Mouse (Mus musculus): ENCODE data around the gene Slc25a30. TPM values are rescaled to one million over a fixed set of nuclear protein-coding genes. Genes with fewer than 3 reads are reported as not detected.
"Not testable (repeated sequence)": the region's sequence is repeated elsewhere in the genome, so short reads cannot be mapped to it uniquely, and the experiment has no call there.

Slc25a30 gene
- polyA plus RNA-seq, 1 experiment from 2014 or later: 6.1 TPM

DNA sequence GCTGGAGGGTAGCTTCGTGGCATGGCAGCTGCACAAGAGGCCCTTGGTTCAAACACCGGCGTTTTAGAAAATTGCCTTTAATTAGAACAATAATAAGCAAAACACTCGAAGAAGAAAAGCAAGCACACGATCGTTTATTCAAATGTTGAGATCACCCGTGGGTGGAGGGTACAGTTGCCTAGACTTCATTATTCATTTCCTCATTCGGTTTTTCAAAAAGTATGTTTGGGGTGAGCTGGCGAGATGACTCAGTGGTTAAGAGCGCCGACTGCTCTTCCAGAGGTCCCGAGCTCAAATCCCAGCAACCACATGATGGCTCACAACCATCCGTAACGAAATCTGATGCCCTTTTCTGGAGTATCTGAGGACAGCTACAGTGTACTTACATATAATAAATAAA lies 43.0 kb upstream of the Slc25a30 start:
- not testable (repeated sequence) for H3K4me1 ChIP-seq (ENCODE audit: control insufficient read depth, insufficient read depth, low read length); DNase-seq (ENCODE audit: low spot score); H3K27ac ChIP-seq (replicated peaks; ENCODE audit: low read depth, low read length); H3K27me3 ChIP-seq (ENCODE audit: control insufficient read depth, insufficient read depth, low read length); H3K9me3 ChIP-seq (replicated peaks; ENCODE audit: control insufficient read depth, low read length); ATAC-seq (replicated peaks; ENCODE audit: insufficient number of reproducible peaks, low FRiP score, low TSS enrichment, low read depth); H3K4me3 ChIP-seq (ENCODE audit: low read depth, low read length); H3K4me2 ChIP-seq (ENCODE audit: low read depth, low read length); H3K9ac ChIP-seq (replicated peaks; ENCODE audit: low read length); H3K36me3 ChIP-seq (replicated peaks; ENCODE audit: control insufficient read depth, insufficient read depth, low read depth, low read length)
- WGBS: 61% methylated on average over 14 of the region's 14 CpGs

DNA sequence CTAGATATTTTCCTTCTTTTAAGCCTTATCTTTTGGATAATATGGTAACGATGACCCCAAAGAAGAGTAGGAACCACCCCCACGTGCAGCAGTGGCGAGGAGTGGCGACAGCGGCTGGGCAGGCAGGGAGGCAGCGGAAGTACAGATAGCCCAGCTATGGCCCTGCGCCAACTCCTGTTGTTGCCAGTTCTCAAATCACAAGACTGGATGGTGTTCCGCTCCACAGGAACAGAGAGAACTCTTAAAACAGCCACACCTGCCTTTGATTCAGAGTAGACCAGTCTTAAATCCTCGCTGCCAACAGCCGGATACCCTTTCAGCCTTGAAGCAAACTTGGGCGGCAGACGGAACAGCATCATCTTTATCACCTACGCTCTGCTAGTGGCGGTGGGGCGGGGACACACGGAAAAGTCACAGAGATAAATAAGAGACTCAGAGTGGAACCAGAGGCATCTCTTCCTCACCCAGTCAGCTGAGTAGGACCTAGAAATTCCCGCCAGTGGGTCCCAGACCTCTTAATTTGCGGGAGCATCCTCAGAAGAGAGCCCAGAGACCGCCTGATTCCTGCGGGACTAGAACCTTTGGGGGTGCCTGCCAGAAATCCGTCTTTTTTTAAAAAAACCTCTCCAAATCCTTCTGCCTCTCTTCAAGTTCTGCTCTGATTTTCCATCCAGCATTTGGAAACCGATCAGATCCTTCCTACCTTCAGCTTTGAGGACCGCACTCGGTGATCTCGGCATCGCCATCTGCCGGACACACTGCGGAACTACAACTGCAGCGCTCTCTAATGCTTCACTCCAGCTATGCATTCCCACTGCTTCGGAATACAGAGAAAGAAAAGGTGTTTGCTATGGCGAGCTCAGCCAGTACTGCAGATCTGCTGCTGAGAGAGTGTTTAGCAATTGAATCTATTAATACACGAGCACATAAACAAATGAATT lies 42.3 kb upstream of the Slc25a30 start:
- Histone ChIP-seq H3K9ac (replicated peaks; ENCODE audit: low read length) (peak overlapping the region; percentile 46; the same call in 1 of the 2 replicates), H3K4me2 (ENCODE audit: low read depth, low read length) (peak overlapping the region; percentile 43), H3K27ac (replicated peaks; ENCODE audit: low read depth, low read length) (no peak overlapping the region), H3K4me3 (ENCODE audit: low read depth, low read length) (peak overlapping the region; percentile 21), H3K27me3 (ENCODE audit: control insufficient read depth, insufficient read depth, low read length) (no peaks in the 10 kb centered on the region), H3K9me3 (replicated peaks; ENCODE audit: control insufficient read depth, low read length) (no peaks in the 10 kb centered on the region), H3K4me1 (ENCODE audit: control insufficient read depth, insufficient read depth, low read length) (peaks cover 2% of the 10 kb centered on the region; the same call in 1 of the 2 replicates), H3K36me3 (replicated peaks; ENCODE audit: control insufficient read depth, insufficient read depth, low read depth, low read length) (no peaks in the 10 kb centered on the region)
- 7% methylated on average over 32 of the region's 32 CpGs for WGBS
- DNase-seq (ENCODE audit: low spot score) (peak; percentile 90), ATAC-seq (replicated peaks; ENCODE audit: insufficient number of reproducible peaks, low FRiP score, low TSS enrichment, low read depth) (no peak)

DNA sequence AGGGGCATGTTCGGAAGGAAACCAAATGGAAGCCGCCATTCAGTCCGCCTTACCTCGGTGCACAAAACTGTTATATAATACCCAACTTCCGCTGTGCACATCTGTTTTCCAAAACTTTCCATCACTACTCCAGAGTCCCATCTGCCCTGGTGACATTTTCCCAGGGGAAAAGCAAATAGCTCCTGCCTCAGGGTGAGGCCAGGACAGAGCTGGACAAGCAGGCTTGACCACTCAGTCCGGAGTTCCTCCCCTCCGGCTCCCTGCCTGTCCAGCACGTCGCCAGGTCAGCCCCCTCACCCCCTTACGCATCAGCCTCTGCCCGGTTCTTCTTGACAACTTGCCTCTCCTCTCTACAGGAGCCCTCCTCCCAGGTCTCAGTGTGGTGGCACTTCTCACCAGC lies 41.4 kb upstream of the Slc25a30 start:
- Histone ChIP-seq H3K36me3 (replicated peaks; ENCODE audit: control insufficient read depth, insufficient read depth, low read depth, low read length) (no peaks in the 10 kb centered on the region), H3K9ac (replicated peaks; ENCODE audit: low read length) (no peak overlapping the region), H3K9me3 (replicated peaks; ENCODE audit: control insufficient read depth, low read length) (no peaks in the 10 kb centered on the region), H3K4me3 (ENCODE audit: low read depth, low read length) (no peak overlapping the region), H3K4me1 (ENCODE audit: control insufficient read depth, insufficient read depth, low read length) (peaks cover 2% of the 10 kb centered on the region; the same call in 1 of the 2 replicates), H3K27me3 (ENCODE audit: control insufficient read depth, insufficient read depth, low read length) (no peaks in the 10 kb centered on the region), H3K4me2 (ENCODE audit: low read depth, low read length) (0 out of 2 replicates have a peak overlapping the region, but pooled peaks have one; percentile 10), H3K27ac (replicated peaks; ENCODE audit: low read depth, low read length) (no peak overlapping the region)
- DNase-seq (ENCODE audit: low spot score): no peak
- WGBS: 26% methylated on average over 11 of the region's 11 CpGs
- no peak; the same call in 1 of the 2 replicates for ATAC-seq (replicated peaks; ENCODE audit: insufficient number of reproducible peaks, low FRiP score, low TSS enrichment, low read depth)

DNA sequence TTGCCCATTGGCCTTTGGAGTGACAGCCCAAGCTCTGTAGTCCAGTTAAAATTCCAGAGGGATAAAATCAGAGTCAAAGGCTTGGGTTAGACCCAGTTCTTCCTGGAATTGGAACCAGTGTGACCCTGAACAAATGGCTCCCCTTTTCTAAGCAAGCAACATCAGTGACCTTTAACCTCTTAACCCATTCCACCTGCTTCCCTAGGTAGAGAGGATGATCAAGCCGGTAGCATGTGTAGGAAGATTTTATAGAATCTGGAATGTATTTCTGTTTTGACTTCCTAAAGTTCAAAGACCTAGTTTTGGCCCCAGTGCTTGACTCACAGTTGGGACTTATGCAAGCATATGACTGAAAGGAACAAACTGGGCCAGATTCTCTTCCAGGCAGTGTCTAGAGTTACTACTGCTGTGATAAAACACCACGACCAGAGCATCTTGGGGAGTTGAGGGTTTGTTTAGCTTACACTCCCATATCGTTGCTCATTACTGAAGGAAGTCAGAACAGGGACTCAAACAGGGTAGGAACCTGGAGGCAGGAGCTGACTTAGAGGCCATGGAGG lies 40.1 kb upstream of the Slc25a30 start:
- no peak for ATAC-seq (replicated peaks; ENCODE audit: insufficient number of reproducible peaks, low FRiP score, low TSS enrichment, low read depth)
- Histone ChIP-seq H3K4me2 (ENCODE audit: low read depth, low read length) (no peak overlapping the region), H3K9me3 (replicated peaks; ENCODE audit: control insufficient read depth, low read length) (no peaks in the 10 kb centered on the region), H3K27ac (replicated peaks; ENCODE audit: low read depth, low read length) (no peak overlapping the region), H3K4me1 (ENCODE audit: control insufficient read depth, insufficient read depth, low read length) (peaks cover 2% of the 10 kb centered on the region; the same call in 1 of the 2 replicates), H3K27me3 (ENCODE audit: control insufficient read depth, insufficient read depth, low read length) (no peaks in the 10 kb centered on the region), H3K9ac (replicated peaks; ENCODE audit: low read length) (no peak overlapping the region), H3K36me3 (replicated peaks; ENCODE audit: control insufficient read depth, insufficient read depth, low read depth, low read length) (no peaks in the 10 kb centered on the region), H3K4me3 (ENCODE audit: low read depth, low read length) (no peak overlapping the region)
- no peak for DNase-seq (ENCODE audit: low spot score)
- WGBS: 45% methylated on average over 3 of the region's 3 CpGs

DNA sequence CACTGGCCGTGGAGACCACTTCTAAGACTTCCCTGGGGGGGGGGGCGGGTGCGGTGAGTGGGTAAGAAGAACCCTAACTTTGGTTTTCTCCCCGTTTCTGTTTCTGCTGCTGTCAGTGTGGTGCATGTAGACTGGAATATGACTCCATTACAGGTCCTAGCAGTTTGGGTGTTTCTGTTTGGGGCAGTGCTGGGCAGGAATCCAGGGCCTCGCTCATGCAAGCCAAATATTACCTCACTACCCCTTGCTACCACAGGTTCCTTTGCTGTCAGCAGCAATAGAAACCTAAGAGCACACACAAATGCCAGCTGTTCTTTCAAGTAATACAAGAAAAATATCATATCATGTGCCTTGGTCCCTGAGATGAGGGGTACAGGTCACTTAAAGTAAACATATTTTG lies 33.2 kb upstream of the Slc25a30 start:
- DNase-seq (ENCODE audit: low spot score) (no peak), ATAC-seq (replicated peaks; ENCODE audit: insufficient number of reproducible peaks, low FRiP score, low TSS enrichment, low read depth) (no peak)
- Histone ChIP-seq H3K9ac (replicated peaks; ENCODE audit: low read length) (no peak overlapping the region), H3K36me3 (replicated peaks; ENCODE audit: control insufficient read depth, insufficient read depth, low read depth, low read length) (no peaks in the 10 kb centered on the region), H3K4me1 (ENCODE audit: control insufficient read depth, insufficient read depth, low read length) (no peaks in the 10 kb centered on the region), H3K4me2 (ENCODE audit: low read depth, low read length) (no peak overlapping the region), H3K9me3 (replicated peaks; ENCODE audit: control insufficient read depth, low read length) (no peaks in the 10 kb centered on the region), H3K4me3 (ENCODE audit: low read depth, low read length) (no peak overlapping the region), H3K27ac (replicated peaks; ENCODE audit: low read depth, low read length) (no peak overlapping the region), H3K27me3 (ENCODE audit: control insufficient read depth, insufficient read depth, low read length) (no peaks in the 10 kb centered on the region)
- 87% methylated on average over 5 of the region's 5 CpGs for WGBS

DNA sequence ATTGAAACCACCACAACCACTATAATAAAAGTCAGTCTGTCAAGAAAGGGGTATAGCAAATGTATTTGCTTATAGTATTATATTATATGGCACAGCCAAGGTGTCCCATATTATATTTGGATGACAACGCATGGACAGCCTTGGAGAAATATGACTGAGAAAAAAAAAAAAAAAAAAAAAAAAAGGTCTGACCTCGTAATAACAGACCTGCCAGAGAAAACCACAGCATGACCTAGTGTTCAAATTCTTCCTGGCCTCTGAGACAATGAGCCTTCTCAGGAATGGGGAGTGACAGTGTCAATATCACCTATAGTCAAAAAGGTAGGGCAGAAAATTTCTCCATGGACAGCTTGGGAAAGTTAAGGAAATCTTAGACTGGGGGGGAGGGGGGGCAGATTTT lies 32.5 kb upstream of the Slc25a30 start:
- Histone ChIP-seq H3K27ac (replicated peaks; ENCODE audit: low read depth, low read length) (no peak overlapping the region), H3K4me2 (ENCODE audit: low read depth, low read length) (no peak overlapping the region), H3K4me1 (ENCODE audit: control insufficient read depth, insufficient read depth, low read length) (no peaks in the 10 kb centered on the region), H3K4me3 (ENCODE audit: low read depth, low read length) (no peak overlapping the region), H3K36me3 (replicated peaks; ENCODE audit: control insufficient read depth, insufficient read depth, low read depth, low read length) (no peaks in the 10 kb centered on the region), H3K9me3 (replicated peaks; ENCODE audit: control insufficient read depth, low read length) (no peaks in the 10 kb centered on the region), H3K9ac (replicated peaks; ENCODE audit: low read length) (no peak overlapping the region), H3K27me3 (ENCODE audit: control insufficient read depth, insufficient read depth, low read length) (no peaks in the 10 kb centered on the region)
- WGBS: 79% methylated on average over 2 of the region's 2 CpGs
- DNase-seq (ENCODE audit: low spot score): no peak
- ATAC-seq (replicated peaks; ENCODE audit: insufficient number of reproducible peaks, low FRiP score, low TSS enrichment, low read depth): no peak

DNA sequence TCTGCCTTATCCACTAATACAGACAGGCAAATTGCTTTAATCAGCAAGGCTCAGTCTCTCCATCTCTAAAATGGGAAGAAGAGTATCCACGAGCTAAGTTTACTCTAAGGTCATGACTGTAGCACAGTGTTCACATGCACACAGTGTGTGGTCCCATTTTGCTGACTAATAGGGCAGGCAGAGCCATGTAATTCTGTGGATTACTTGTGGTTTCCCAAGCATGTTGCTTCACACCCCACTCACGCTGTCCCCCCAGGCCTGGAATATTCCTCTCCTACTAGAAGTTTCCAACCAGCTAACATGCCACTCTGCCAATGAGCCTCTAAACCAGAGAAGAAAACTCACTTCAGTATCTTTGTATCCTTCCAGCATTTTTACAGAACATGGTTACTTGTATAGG lies 31.7 kb upstream of the Slc25a30 start:
- Histone ChIP-seq H3K4me2 (ENCODE audit: low read depth, low read length) (no peak overlapping the region), H3K27me3 (ENCODE audit: control insufficient read depth, insufficient read depth, low read length) (no peaks in the 10 kb centered on the region), H3K4me3 (ENCODE audit: low read depth, low read length) (no peak overlapping the region), H3K36me3 (replicated peaks; ENCODE audit: control insufficient read depth, insufficient read depth, low read depth, low read length) (no peaks in the 10 kb centered on the region), H3K9me3 (replicated peaks; ENCODE audit: control insufficient read depth, low read length) (no peaks in the 10 kb centered on the region), H3K27ac (replicated peaks; ENCODE audit: low read depth, low read length) (no peak overlapping the region), H3K9ac (replicated peaks; ENCODE audit: low read length) (no peak overlapping the region), H3K4me1 (ENCODE audit: control insufficient read depth, insufficient read depth, low read length) (no peaks in the 10 kb centered on the region)
- DNase-seq (ENCODE audit: low spot score) (no peak), ATAC-seq (replicated peaks; ENCODE audit: insufficient number of reproducible peaks, low FRiP score, low TSS enrichment, low read depth) (no peak)
- 85% methylated on average over 2 of the region's 2 CpGs for WGBS

DNA sequence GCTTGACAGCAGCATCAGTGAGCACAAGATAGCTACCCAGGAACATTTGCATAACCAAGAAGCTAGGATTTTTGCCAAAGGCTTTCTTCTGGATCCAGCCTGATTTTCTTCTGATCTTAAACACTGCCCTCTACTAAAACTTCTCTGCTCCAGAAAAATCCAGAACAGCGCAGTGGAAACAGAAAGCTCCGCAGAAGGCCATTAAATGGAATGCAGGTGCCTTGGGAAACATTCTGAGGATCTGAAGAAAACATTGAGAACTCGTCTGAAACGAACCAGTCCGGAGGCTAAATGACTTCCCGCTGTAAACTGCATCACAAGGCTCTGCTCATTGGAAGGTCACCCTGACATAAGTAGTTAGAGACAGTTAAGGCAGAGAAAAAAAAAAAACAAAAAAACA lies 23.1 kb upstream of the Slc25a30 start:
- H3K4me3 ChIP-seq (ENCODE audit: low read depth, low read length): no peak overlapping the region
- H3K4me1 ChIP-seq (ENCODE audit: control insufficient read depth, insufficient read depth, low read length): no peaks in the 10 kb centered on the region
- no peaks in the 10 kb centered on the region for H3K36me3 ChIP-seq (replicated peaks; ENCODE audit: control insufficient read depth, insufficient read depth, low read depth, low read length)
- no peak overlapping the region for H3K27ac ChIP-seq (replicated peaks; ENCODE audit: low read depth, low read length)
- 81% methylated on average over 6 of the region's 6 CpGs for WGBS
- DNase-seq (ENCODE audit: low spot score): no peak
- no peak for ATAC-seq (replicated peaks; ENCODE audit: insufficient number of reproducible peaks, low FRiP score, low TSS enrichment, low read depth)
- no peaks in the 10 kb centered on the region for H3K9me3 ChIP-seq (replicated peaks; ENCODE audit: control insufficient read depth, low read length)
- H3K9ac ChIP-seq (replicated peaks; ENCODE audit: low read length): no peak overlapping the region
- no peaks in the 10 kb centered on the region for H3K27me3 ChIP-seq (ENCODE audit: control insufficient read depth, insufficient read depth, low read length)
- H3K4me2 ChIP-seq (ENCODE audit: low read depth, low read length): no peak overlapping the region

Measured in embryonic facial prominence, embryonic 11.5 days (tissue).